Mouse (Mus musculus) bone marrow, adult 2 months (tissue): ENCODE results near the gene Trappc1.

Experiments
- CTCF ChIP-seq: fragments of 200-500 bp; IDR thresholded peaks from 2 replicates; pipeline ENCODE4 v1.5.1; 2011; ENCODE audit warnings: low read length, control low read depth; ENCODE audit not compliant: control insufficient read depth, insufficient read depth
- POLR2A ChIP-seq: fragments of 200-500 bp; IDR thresholded peaks from 2 replicates; pipeline ENCODE4 v1.6.1; 2011; ENCODE audit warnings: low read depth, mild to moderate bottlenecking, control low read depth, low read length, borderline replicate concordance; ENCODE audit not compliant: control insufficient read depth

DNA sequence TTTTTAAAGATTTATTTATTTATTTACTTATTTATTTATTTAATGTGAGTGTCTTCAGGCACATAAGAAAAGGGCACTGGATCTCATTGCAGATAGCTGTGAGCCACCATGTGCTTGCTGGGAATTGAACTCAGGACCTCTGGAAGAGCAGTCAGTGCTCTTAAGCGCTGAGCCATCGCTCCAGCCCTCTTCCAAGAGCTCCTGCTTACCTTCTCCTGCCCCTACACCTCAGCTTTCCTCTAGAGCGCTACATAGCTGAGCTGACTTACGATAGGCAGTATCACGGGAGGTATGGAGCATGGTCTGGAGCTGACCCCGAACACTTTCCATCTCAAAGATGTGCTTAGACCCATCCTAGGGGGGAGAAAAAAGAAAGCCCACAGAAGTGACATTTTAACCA, 2.2 kb upstream of the Trappc1 start:
- TF ChIP-seq CTCF (no peak), POLR2A (no peak)
